Mouse (Mus musculus) lung, embryonic 15.5 days (tissue): ENCODE results near the gene Cdc26. TPM values are rescaled to one million over a fixed set of nuclear protein-coding genes. Genes with fewer than 3 reads are reported as not detected.
A peak's percentile ranks its signal among the peaks of the same experiment; 100 is the strongest.

ENCODE experiments used
- ATAC-seq: fragments of 200-750 bp; cut with Nextera tagmentation; 2 replicates; pipeline ENCODE4 v1.8.0; 2017; ENCODE audit warnings: moderate number of reproducible peaks, borderline replicate concordance; ENCODE audit not compliant: low FRiP score, low TSS enrichment; ENCODE audit errors: extremely low read depth
- H3K27ac ChIP-seq: fragments of 300-500 bp; sonication (generic); 2 replicates; pipeline ENCODE4 v1.5.1; 2015; ENCODE audit warnings: moderate library complexity, mild to moderate bottlenecking, inconsistent platforms
- H3K27me3 ChIP-seq: fragments of 300-500 bp; sonication (generic); 2 replicates; pipeline ENCODE4 v1.6.1; 2015; ENCODE audit warnings: inconsistent platforms
- H3K36me3 ChIP-seq: fragments of 300-500 bp; sonication (generic); 2 replicates; pipeline ENCODE4 v1.6.1; 2015; ENCODE audit warnings: inconsistent platforms
- H3K4me1 ChIP-seq: fragments of 300-500 bp; sonication (generic); 2 replicates; pipeline ENCODE4 v1.6.1; 2015; ENCODE audit warnings: inconsistent platforms
- H3K4me2 ChIP-seq: fragments of 300-500 bp; sonication (generic); 2 replicates; pipeline ENCODE4 v1.6.1; 2015; ENCODE audit warnings: inconsistent platforms, mild to moderate bottlenecking, moderate library complexity
- H3K4me3 ChIP-seq: fragments of 300-500 bp; sonication (generic); 2 replicates; pipeline ENCODE4 v1.5.1; 2015; ENCODE audit warnings: mild to moderate bottlenecking, inconsistent platforms
- H3K9ac ChIP-seq: fragments of 300-500 bp; sonication (generic); 2 replicates; pipeline ENCODE4 v1.6.1; 2015; ENCODE audit warnings: inconsistent platforms
- H3K9me3 ChIP-seq: fragments of 300-500 bp; sonication (generic); 2 replicates; pipeline ENCODE4 v1.6.1; 2016; ENCODE audit warnings: inconsistent platforms
- WGBS: fragments of 180-500 bp; shearing (Covaris S2); methylation state at CpG from one replicate; pipeline ENCODE4 v1.1.7; 2015; 5-methylcytosine and 5-hydroxymethylcytosine counted together
- polyA plus RNA-seq: library from polyadenylated mRNA; unstranded; fragments of >200 nt; fragmentation: Nextera tagmentation; extraction: Ambion mirVana; gene quantifications from 2 replicates; pipeline ENCODE4 v1.2.1, GENCODE M21; 2015

Gene Cdc26
- polyA plus RNA-seq, 1 experiment from 2014 or later = 152 TPM

- Histone ChIP-seq H3K4me2 (no peak overlapping the region), H3K4me3 (no peak overlapping the region), H3K9me3 (no peaks in the 10 kb centered on the region), H3K27ac (no peak overlapping the region), H3K27me3 (no peaks in the 10 kb centered on the region), H3K36me3 (no peaks in the 10 kb centered on the region), H3K4me1 (0 out of 2 replicates have a peak, but pooled peaks cover 3% of the 10 kb centered on the region), H3K9ac (no peak overlapping the region)
- 39% methylated on average over 7 of the region's 7 CpGs for WGBS
- no peak for ATAC-seq
These were observed 34.8 kb downstream of the Cdc26 start for GRCm38 (mm10) chr4:62373668-62374067.

- H3K4me3 ChIP-seq = no peak overlapping the region
- no peaks in the 10 kb centered on the region for H3K9me3 ChIP-seq
- H3K27me3 ChIP-seq = no peaks in the 10 kb centered on the region
- no peaks in the 10 kb centered on the region for H3K36me3 ChIP-seq
- no peak overlapping the region for H3K9ac ChIP-seq
- H3K27ac ChIP-seq = no peak overlapping the region
- WGBS = 84% methylated on average over 9 of the region's 9 CpGs
- ATAC-seq = no peak
- no peak overlapping the region for H3K4me2 ChIP-seq
- 0 out of 2 replicates have a peak, but pooled peaks cover 3% of the 10 kb centered on the region for H3K4me1 ChIP-seq
These were observed 35.5 kb downstream of the Cdc26 start for GRCm38 (mm10) chr4:62372818-62373520.

GRCm38 (mm10) chr4:62372410-62372809 is 36.0 kb downstream of the Cdc26 start:
- Histone ChIP-seq H3K4me2 (no peak overlapping the region), H3K9me3 (no peaks in the 10 kb centered on the region), H3K4me3 (no peak overlapping the region), H3K36me3 (no peaks in the 10 kb centered on the region), H3K4me1 (0 out of 2 replicates have a peak, but pooled peaks cover 3% of the 10 kb centered on the region), H3K27ac (no peak overlapping the region), H3K9ac (no peak overlapping the region), H3K27me3 (no peaks in the 10 kb centered on the region)
- no peak for ATAC-seq
- WGBS = 25% methylated on average over 1 of the region's 1 CpGs

- WGBS = 56% methylated on average over 3 of the region's 3 CpGs
- ATAC-seq = no peak
- no peak overlapping the region for H3K27ac ChIP-seq
- no peak overlapping the region for H3K9ac ChIP-seq
- H3K9me3 ChIP-seq = no peaks in the 10 kb centered on the region
- no peaks in the 10 kb centered on the region for H3K36me3 ChIP-seq
- H3K4me3 ChIP-seq = no peak overlapping the region
- H3K4me2 ChIP-seq = no peak overlapping the region
- 0 out of 2 replicates have a peak, but pooled peaks cover 3% of the 10 kb centered on the region for H3K4me1 ChIP-seq
- H3K27me3 ChIP-seq = no peaks in the 10 kb centered on the region
These were observed 39.4 kb downstream of the Cdc26 start for GRCm38 (mm10) chr4:62369091-62369490.

GRCm38 (mm10) chr4:62367586-62367985 is 40.9 kb downstream of the Cdc26 start:
- no peaks in the 10 kb centered on the region for H3K36me3 ChIP-seq
- no peak overlapping the region for H3K4me2 ChIP-seq
- no peaks in the 10 kb centered on the region for H3K27me3 ChIP-seq
- WGBS = 79% methylated on average over 6 of the region's 6 CpGs
- no peak overlapping the region for H3K9ac ChIP-seq
- no peak overlapping the region for H3K4me3 ChIP-seq
- H3K27ac ChIP-seq = no peak overlapping the region
- ATAC-seq = no peak
- 0 out of 2 replicates have a peak, but pooled peaks cover 3% of the 10 kb centered on the region for H3K4me1 ChIP-seq
- no peaks in the 10 kb centered on the region for H3K9me3 ChIP-seq

GRCm38 (mm10) chr4:62366291-62366690 is 42.2 kb downstream of the Cdc26 start:
- 61% methylated on average over 4 of the region's 4 CpGs for WGBS

GRCm38 (mm10) chr4:62364299-62364698 is 44.1 kb downstream of the Cdc26 start:
- WGBS = 71% methylated on average over 8 of the region's 8 CpGs
- no peak overlapping the region for H3K4me2 ChIP-seq
- ATAC-seq = no peak
- H3K27ac ChIP-seq = no peak overlapping the region
- H3K9me3 ChIP-seq = no peaks in the 10 kb centered on the region
- H3K9ac ChIP-seq = no peak overlapping the region
- no peak overlapping the region for H3K4me3 ChIP-seq
- H3K36me3 ChIP-seq = no peaks in the 10 kb centered on the region
- no peaks in the 10 kb centered on the region for H3K27me3 ChIP-seq
- peaks cover 13% of the 10 kb centered on the region for H3K4me1 ChIP-seq

More at GRCm38 (mm10) chr4:62366291-62366690, 42.2 kb downstream of the Cdc26 start:
- Histone ChIP-seq H3K27me3 (no peaks in the 10 kb centered on the region), H3K9ac (no peak overlapping the region), H3K9me3 (no peaks in the 10 kb centered on the region), H3K4me2 (no peak overlapping the region), H3K4me1 (peaks cover 11% of the 10 kb centered on the region), H3K4me3 (no peak overlapping the region), H3K36me3 (no peaks in the 10 kb centered on the region), H3K27ac (no peak overlapping the region)
- ATAC-seq = no peak

- Histone ChIP-seq H3K36me3 (no peaks in the 10 kb centered on the region), H3K9me3 (no peaks in the 10 kb centered on the region), H3K27me3 (no peaks in the 10 kb centered on the region), H3K27ac (no peak overlapping the region), H3K9ac (no peak overlapping the region), H3K4me2 (no peak overlapping the region), H3K4me3 (no peak overlapping the region), H3K4me1 (peaks cover 19% of the 10 kb centered on the region)
- no peak for ATAC-seq
- 73% methylated on average over 2 of the region's 2 CpGs for WGBS
These were observed 46.0 kb downstream of the Cdc26 start for GRCm38 (mm10) chr4:62362437-62362836.

GRCm38 (mm10) chr4:62361997-62362396 is 46.4 kb downstream of the Cdc26 start:
- Histone ChIP-seq H3K9ac (peak overlapping the region; percentile 69), H3K27ac (0 out of 2 replicates have a peak overlapping the region, but pooled peaks have one; percentile 2), H3K9me3 (no peaks in the 10 kb centered on the region), H3K4me2 (peak overlapping the region; percentile 80), H3K27me3 (no peaks in the 10 kb centered on the region), H3K36me3 (no peaks in the 10 kb centered on the region), H3K4me3 (peak overlapping the region; percentile 79), H3K4me1 (peaks cover 19% of the 10 kb centered on the region)
- WGBS = 62% methylated on average over 1 of the region's 1 CpGs
- ATAC-seq = no peak

GRCm38 (mm10) chr4:62361571-62361970 is 46.9 kb downstream of the Cdc26 start:
- Histone ChIP-seq H3K9ac (peak overlapping the region; percentile 69), H3K4me2 (peak overlapping the region; percentile 80), H3K36me3 (no peaks in the 10 kb centered on the region), H3K27me3 (no peaks in the 10 kb centered on the region), H3K9me3 (no peaks in the 10 kb centered on the region), H3K4me3 (peak overlapping the region; percentile 79), H3K27ac (0 out of 2 replicates have a peak overlapping the region, but pooled peaks have one; percentile 2), H3K4me1 (peaks cover 19% of the 10 kb centered on the region)
- WGBS = 18% methylated on average over 6 of the region's 6 CpGs
- ATAC-seq = no peak

- WGBS = 1% methylated on average over 22 of the region's 22 CpGs
- H3K36me3 ChIP-seq = no peaks in the 10 kb centered on the region
- no peaks in the 10 kb centered on the region for H3K9me3 ChIP-seq
- H3K9ac ChIP-seq = peak overlapping the region; percentile 69
- peak; percentile 4 for ATAC-seq
- peaks cover 19% of the 10 kb centered on the region for H3K4me1 ChIP-seq
- H3K27ac ChIP-seq = peak overlapping the region; percentile 65
- H3K27me3 ChIP-seq = no peaks in the 10 kb centered on the region
- H3K4me2 ChIP-seq = peak overlapping the region; percentile 80
- peak overlapping the region; percentile 79 for H3K4me3 ChIP-seq
These were observed 47.5 kb downstream of the Cdc26 start for GRCm38 (mm10) chr4:62360805-62361455.
